Mouse (Mus musculus): ENCODE measurements around the gene Cnnm2. TPM values are rescaled to one million over a fixed set of nuclear protein-coding genes. Genes with fewer than 3 reads are reported as not detected.

The Cnnm2 gene
- polyA plus RNA-seq, 1 experiment from 2014 or later: 4.2 TPM

- peaks cover 4% of the 10 kb centered on the region for H3K9me3 ChIP-seq (ENCODE audit: control insufficient read depth, low read length)
- peaks cover 52% of the 10 kb centered on the region for H3K36me3 ChIP-seq (ENCODE audit: control insufficient read depth, insufficient read depth, low read length)
- H3K4me3 ChIP-seq (ENCODE audit: low read depth, low read length): no peak overlapping the region
- no peaks in the 10 kb centered on the region for H3K27me3 ChIP-seq (replicated peaks; ENCODE audit: control insufficient read depth, insufficient read depth, low read length)
- DNase-seq (ENCODE audit: low spot score) (no peak), ATAC-seq (ENCODE audit: low read depth) (no peak)
- H3K4me1 ChIP-seq (ENCODE audit: control insufficient read depth, insufficient read depth, low read length): no peaks in the 10 kb centered on the region
- H3K27ac ChIP-seq (replicated peaks; ENCODE audit: low read depth, low read length): no peak overlapping the region
- WGBS: 94% methylated on average over 5 of the region's 5 CpGs
- H3K9ac ChIP-seq (ENCODE audit: low read depth, low read length): no peak overlapping the region
- no peak overlapping the region for H3K4me2 ChIP-seq (ENCODE audit: low read depth, low read length)
Measured at GRCm38 (mm10) chr19:46898222-46898621, 136.8 kb downstream of the Cnnm2 start.

GRCm38 (mm10) chr19:46899306-46899705 is 137.9 kb downstream of the Cnnm2 start:
- no peak for DNase-seq (ENCODE audit: low spot score)
- H3K36me3 ChIP-seq (ENCODE audit: control insufficient read depth, insufficient read depth, low read length): peaks cover 50% of the 10 kb centered on the region
- 59% methylated on average over 5 of the region's 5 CpGs for WGBS
- no peak overlapping the region for H3K4me3 ChIP-seq (ENCODE audit: low read depth, low read length)
- H3K9ac ChIP-seq (ENCODE audit: low read depth, low read length): no peak overlapping the region
- ATAC-seq (ENCODE audit: low read depth): no peak
- no peak overlapping the region for H3K27ac ChIP-seq (replicated peaks; ENCODE audit: low read depth, low read length)
- H3K4me2 ChIP-seq (ENCODE audit: low read depth, low read length): no peak overlapping the region
- no peaks in the 10 kb centered on the region for H3K27me3 ChIP-seq (replicated peaks; ENCODE audit: control insufficient read depth, insufficient read depth, low read length)
- H3K9me3 ChIP-seq (ENCODE audit: control insufficient read depth, low read length): peaks cover 4% of the 10 kb centered on the region
- H3K4me1 ChIP-seq (ENCODE audit: control insufficient read depth, insufficient read depth, low read length): no peaks in the 10 kb centered on the region

GRCm38 (mm10) chr19:46899871-46900270 is 138.5 kb downstream of the Cnnm2 start:
- WGBS: 72% methylated on average over 5 of the region's 5 CpGs
- no peak for ATAC-seq (ENCODE audit: low read depth)

GRCm38 (mm10) chr19:46900786-46901185 is 139.4 kb downstream of the Cnnm2 start:
- peaks cover 42% of the 10 kb centered on the region for H3K36me3 ChIP-seq (ENCODE audit: control insufficient read depth, insufficient read depth, low read length)
- no peak overlapping the region for H3K4me3 ChIP-seq (ENCODE audit: low read depth, low read length)
- no peaks in the 10 kb centered on the region for H3K4me1 ChIP-seq (ENCODE audit: control insufficient read depth, insufficient read depth, low read length)
- ATAC-seq (ENCODE audit: low read depth) (no peak), DNase-seq (ENCODE audit: low spot score) (no peak)
- no peak overlapping the region for H3K27ac ChIP-seq (replicated peaks; ENCODE audit: low read depth, low read length)
- H3K27me3 ChIP-seq (replicated peaks; ENCODE audit: control insufficient read depth, insufficient read depth, low read length): no peaks in the 10 kb centered on the region
- H3K9ac ChIP-seq (ENCODE audit: low read depth, low read length): no peak overlapping the region
- H3K9me3 ChIP-seq (ENCODE audit: control insufficient read depth, low read length): peaks cover 4% of the 10 kb centered on the region
- H3K4me2 ChIP-seq (ENCODE audit: low read depth, low read length): no peak overlapping the region
- 89% methylated on average over 6 of the region's 6 CpGs for WGBS

More at GRCm38 (mm10) chr19:46899871-46900270, 138.5 kb downstream of the Cnnm2 start:
- H3K27me3 ChIP-seq (replicated peaks; ENCODE audit: control insufficient read depth, insufficient read depth, low read length): no peaks in the 10 kb centered on the region
- H3K4me1 ChIP-seq (ENCODE audit: control insufficient read depth, insufficient read depth, low read length): no peaks in the 10 kb centered on the region
- no peak overlapping the region for H3K27ac ChIP-seq (replicated peaks; ENCODE audit: low read depth, low read length)
- H3K9me3 ChIP-seq (ENCODE audit: control insufficient read depth, low read length): peaks cover 4% of the 10 kb centered on the region
- no peak overlapping the region for H3K4me2 ChIP-seq (ENCODE audit: low read depth, low read length)
- no peak overlapping the region for H3K4me3 ChIP-seq (ENCODE audit: low read depth, low read length)
- no peak for DNase-seq (ENCODE audit: low spot score)
- peaks cover 50% of the 10 kb centered on the region for H3K36me3 ChIP-seq (ENCODE audit: control insufficient read depth, insufficient read depth, low read length)
- H3K9ac ChIP-seq (ENCODE audit: low read depth, low read length): no peak overlapping the region

GRCm38 (mm10) chr19:46901323-46901722 is 139.9 kb downstream of the Cnnm2 start:
- no peak overlapping the region for H3K27ac ChIP-seq (replicated peaks; ENCODE audit: low read depth, low read length)
- no peak overlapping the region for H3K4me3 ChIP-seq (ENCODE audit: low read depth, low read length)
- no peaks in the 10 kb centered on the region for H3K4me1 ChIP-seq (ENCODE audit: control insufficient read depth, insufficient read depth, low read length)
- no peak overlapping the region for H3K4me2 ChIP-seq (ENCODE audit: low read depth, low read length)
- WGBS: 81% methylated on average over 5 of the region's 5 CpGs
- DNase-seq (ENCODE audit: low spot score): no peak
- peaks cover 4% of the 10 kb centered on the region for H3K9me3 ChIP-seq (ENCODE audit: control insufficient read depth, low read length)
- H3K27me3 ChIP-seq (replicated peaks; ENCODE audit: control insufficient read depth, insufficient read depth, low read length): no peaks in the 10 kb centered on the region
- no peak for ATAC-seq (ENCODE audit: low read depth)
- peaks cover 39% of the 10 kb centered on the region for H3K36me3 ChIP-seq (ENCODE audit: control insufficient read depth, insufficient read depth, low read length)
- no peak overlapping the region for H3K9ac ChIP-seq (ENCODE audit: low read depth, low read length)

GRCm38 (mm10) chr19:46903379-46903778 is 142.0 kb downstream of the Cnnm2 start:
- Histone ChIP-seq H3K4me1 (ENCODE audit: control insufficient read depth, insufficient read depth, low read length) (no peaks in the 10 kb centered on the region), H3K9ac (ENCODE audit: low read depth, low read length) (no peak overlapping the region), H3K9me3 (ENCODE audit: control insufficient read depth, low read length) (no peaks in the 10 kb centered on the region), H3K4me3 (ENCODE audit: low read depth, low read length) (no peak overlapping the region), H3K36me3 (ENCODE audit: control insufficient read depth, insufficient read depth, low read length) (peaks cover 22% of the 10 kb centered on the region), H3K27ac (replicated peaks; ENCODE audit: low read depth, low read length) (no peak overlapping the region), H3K4me2 (ENCODE audit: low read depth, low read length) (no peak overlapping the region), H3K27me3 (replicated peaks; ENCODE audit: control insufficient read depth, insufficient read depth, low read length) (no peaks in the 10 kb centered on the region)
- DNase-seq (ENCODE audit: low spot score) (no peak), ATAC-seq (ENCODE audit: low read depth) (no peak)
- WGBS: 93% methylated on average over 5 of the region's 5 CpGs

- Histone ChIP-seq H3K36me3 (ENCODE audit: control insufficient read depth, insufficient read depth, low read length) (0 out of 2 replicates have a peak, but pooled peaks cover 12% of the 10 kb centered on the region), H3K9ac (ENCODE audit: low read depth, low read length) (no peak overlapping the region), H3K4me3 (ENCODE audit: low read depth, low read length) (no peak overlapping the region), H3K4me2 (ENCODE audit: low read depth, low read length) (no peak overlapping the region), H3K4me1 (ENCODE audit: control insufficient read depth, insufficient read depth, low read length) (peaks cover 11% of the 10 kb centered on the region), H3K27ac (replicated peaks; ENCODE audit: low read depth, low read length) (no peak overlapping the region), H3K9me3 (ENCODE audit: control insufficient read depth, low read length) (no peaks in the 10 kb centered on the region), H3K27me3 (replicated peaks; ENCODE audit: control insufficient read depth, insufficient read depth, low read length) (no peaks in the 10 kb centered on the region)
- ATAC-seq (ENCODE audit: low read depth) (no peak), DNase-seq (ENCODE audit: low spot score) (no peak)
- 100% methylated on average over 1 of the region's 1 CpGs for WGBS
Measured at GRCm38 (mm10) chr19:46904907-46905306, 143.5 kb downstream of the Cnnm2 start.

- Histone ChIP-seq H3K4me1 (ENCODE audit: control insufficient read depth, insufficient read depth, low read length) (peaks cover 11% of the 10 kb centered on the region), H3K4me2 (ENCODE audit: low read depth, low read length) (no peak overlapping the region), H3K4me3 (ENCODE audit: low read depth, low read length) (no peak overlapping the region), H3K36me3 (ENCODE audit: control insufficient read depth, insufficient read depth, low read length) (0 out of 2 replicates have a peak, but pooled peaks cover 12% of the 10 kb centered on the region), H3K27me3 (replicated peaks; ENCODE audit: control insufficient read depth, insufficient read depth, low read length) (no peaks in the 10 kb centered on the region), H3K9me3 (ENCODE audit: control insufficient read depth, low read length) (no peaks in the 10 kb centered on the region), H3K27ac (replicated peaks; ENCODE audit: low read depth, low read length) (no peak overlapping the region), H3K9ac (ENCODE audit: low read depth, low read length) (no peak overlapping the region)
- no peak for DNase-seq (ENCODE audit: low spot score)
- ATAC-seq (ENCODE audit: low read depth): no peak
Measured at GRCm38 (mm10) chr19:46905383-46905782, 144.0 kb downstream of the Cnnm2 start.

- WGBS: 87% methylated on average over 4 of the region's 4 CpGs
- Histone ChIP-seq H3K4me1 (ENCODE audit: control insufficient read depth, insufficient read depth, low read length) (peaks cover 11% of the 10 kb centered on the region), H3K4me3 (ENCODE audit: low read depth, low read length) (no peak overlapping the region), H3K27ac (replicated peaks; ENCODE audit: low read depth, low read length) (no peak overlapping the region), H3K36me3 (ENCODE audit: control insufficient read depth, insufficient read depth, low read length) (0 out of 2 replicates have a peak, but pooled peaks cover 10% of the 10 kb centered on the region), H3K9ac (ENCODE audit: low read depth, low read length) (no peak overlapping the region), H3K27me3 (replicated peaks; ENCODE audit: control insufficient read depth, insufficient read depth, low read length) (no peaks in the 10 kb centered on the region), H3K9me3 (ENCODE audit: control insufficient read depth, low read length) (no peaks in the 10 kb centered on the region), H3K4me2 (ENCODE audit: low read depth, low read length) (no peak overlapping the region)
- ATAC-seq (ENCODE audit: low read depth) (no peak), DNase-seq (ENCODE audit: low spot score) (no peak)
Measured at GRCm38 (mm10) chr19:46905971-46906370, 144.6 kb downstream of the Cnnm2 start.

Measured in embryonic facial prominence, embryonic 14.5 days (tissue).